Mouse (Mus musculus) adrenal gland, postnatal 0 days (tissue): ENCODE data around the gene Cyp2c50. TPM values are rescaled to one million over a fixed set of nuclear protein-coding genes. Genes with fewer than 3 reads are reported as not detected.

Source experiments
- polyA plus RNA-seq: library from polyadenylated mRNA; unstranded; fragments of >200 nt; fragmentation: Nextera tagmentation; extraction: Ambion mirVana; gene quantifications from 2 replicates; pipeline ENCODE4 v1.2.1, GENCODE M21; 2015

Cyp2c50 gene
- polyA plus RNA-seq = 0.08 TPM in 1 of 2 replicates, not detected in the other

GRCm38 (mm10) chr19:40089421-40089820 is at the start of gene Cyp2c50:
Cyp2c50 (plus strand) TSS chr19:40089688.

GRCm38 (mm10) chr19:40073701-40074100 is 15.8 kb upstream of the Cyp2c50 start, which contains the start of gene Cyp2c54:
Cyp2c54 (minus strand) TSS chr19:40073827.

Other genes starting within 250 kb of the Cyp2c50 start
- gene Cyp2c69, start 202.9 kb upstream of the Cyp2c50 start, polyA plus RNA-seq = 2.6 and 5.0 TPM in 2 replicates
- gene Cyp2c37, start 97.3 kb upstream of the Cyp2c50 start, polyA plus RNA-seq = 1.1 and 1.7 TPM in 2 replicates
- 0.19 and 0.55 TPM in 2 replicates for gene Cyp2c54, start 15.9 kb upstream of the Cyp2c50 start, polyA plus RNA-seq
- 0.90 and 1.4 TPM in 2 replicates for gene Cyp2c70, start 97.6 kb downstream of the Cyp2c50 start, polyA plus RNA-seq
- 39.0 and 42.3 TPM in 2 replicates for gene Pdlim1, start 182.2 kb downstream of the Cyp2c50 start, polyA plus RNA-seq